8 mouse cellular contexts compared by ENCODE assay signal in the genomic region with DNA sequence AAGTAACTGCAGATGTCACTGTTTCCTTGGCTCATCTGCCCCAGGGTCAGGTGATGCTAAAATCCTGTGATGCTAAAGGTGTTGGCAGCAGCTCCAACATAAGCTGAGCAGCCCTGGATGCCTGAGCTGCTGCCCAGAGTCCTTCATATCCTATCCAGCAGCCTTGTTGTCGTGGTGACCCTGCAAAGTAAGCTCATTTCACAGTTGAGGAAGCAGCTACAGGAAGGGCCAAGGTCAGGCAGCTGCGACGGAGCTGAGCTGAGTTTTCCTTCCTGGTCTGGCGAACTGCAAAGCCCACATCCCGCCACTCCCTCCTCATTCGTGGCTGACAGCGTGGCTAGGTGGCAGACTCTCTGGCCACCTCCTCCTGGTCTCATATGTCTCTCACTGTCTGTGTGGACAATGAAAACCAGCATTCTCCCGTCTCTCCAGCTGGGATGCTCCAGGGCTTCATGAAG. TPM values are rescaled to one million over a fixed set of nuclear protein-coding genes. Genes with fewer than 3 reads are reported as not detected.
DNase-seq lines count a peak whose midpoint lies in the region; ATAC-seq lines count a peak whose summit lies in the region.

No protein-coding gene starts in this region.

- no peak overlapping the region for H3K9ac ChIP-seq in stomach, embryonic 15.5 days

- no peaks in the 10 kb centered on the region for H3K9me3 ChIP-seq in stomach, embryonic 15.5 days

- intact Hi-C loops in left cerebral cortex, postnatal 25 days (cut with DNase I) = no loop called here

- H3K4me2 ChIP-seq in stomach, embryonic 15.5 days = no peak overlapping the region

- peaks cover 7% of the 10 kb centered on the region; the same call in 1 of the 2 replicates for H3K36me3 ChIP-seq in stomach, embryonic 15.5 days

- no peak overlapping the region for H3K4me3 ChIP-seq in stomach, embryonic 15.5 days (replicated peaks)

- WGBS in stomach, embryonic 15.5 days = 15% methylated on average over 8 of the region's 8 CpGs

- DNase-seq in urinary bladder, postnatal 14 days (ENCODE audit: low spot score) = peak; percentile 49
- no peak for DNase-seq in urinary bladder, adult 2 months (ENCODE audit: low spot score)
- peak; percentile 10 to 23 for DNase-seq in frontal cortex, adult 2 months (ENCODE audit: extremely low spot score in 1 of 2, low spot score in 1 of 2)
- peak; percentile 21 to 42 for DNase-seq in left cerebral cortex, postnatal 25 days (ENCODE audit: low spot score in 2 of 2)
- no peak for DNase-seq in thymus, postnatal 10 days (ENCODE audit: low spot score in 2 of 2)

- peaks cover 27% of the 10 kb centered on the region for H3K4me1 ChIP-seq in stomach, embryonic 15.5 days

- peak overlapping the region; percentile 92 for H3K27ac ChIP-seq in stomach, embryonic 15.5 days

- ATAC-seq in hematopoietic stem cell, adult 5-6 weeks (replicated peaks in 1 of 2; ENCODE audit: insufficient read depth in 1 of 2, low FRiP score in 2 of 2, low TSS enrichment in 1 of 2, low read depth in 1 of 2, poor library complexity in 2 of 2, severe bottlenecking in 2 of 2) = peak; percentile 75 to 78
- peak; percentile 62 for ATAC-seq in megakaryocyte progenitor cell, adult 5-6 weeks (replicated peaks; ENCODE audit: poor library complexity)
- ATAC-seq in stomach, embryonic 15.5 days (ENCODE audit: insufficient read depth, low FRiP score, low read depth) = peak; percentile 44; the same call in 1 of the 2 replicates

- H3K27me3 ChIP-seq in stomach, embryonic 15.5 days (replicated peaks) = no peaks in the 10 kb centered on the region

RNA-seq across cellular contexts. Expression of gene A930033H14Rik, which starts 41.5 kb away (rescaled TPM):
- 2.5 TPM in 2 replicates for polyA plus RNA-seq in urinary bladder, adult 2 months (2012; rRNA removed)
- 1.7 and 1.8 TPM in 2 replicates for polyA plus RNA-seq in frontal cortex, adult 2 months (2012; rRNA removed)
- 2.4 and 2.9 TPM in 2 replicates for total RNA-seq in hematopoietic stem cell, adult 5-6 weeks (2017)
- total RNA-seq in left cerebral cortex, postnatal 25 days (2021) = 1 to 10 TPM; 3.6 to 4.0 TPM
- total RNA-seq in megakaryocyte progenitor cell, adult 5-6 weeks (2015) = 2.9 and 3.0 TPM in 2 replicates
- total RNA-seq in megakaryocyte progenitor cell, adult 5-6 weeks (2017) = 1.6 and 1.7 TPM in 2 replicates
- polyA plus RNA-seq in stomach, embryonic 15.5 days (2015; fragmentation: Nextera tagmentation; extraction: Ambion mirVana) = 2.7 TPM in 2 replicates

Comparison
In these comparisons a context has a peak if more than half of its experiments do, and no peak if none do; other contexts are left out.
1. DNase-seq: peak in urinary bladder, postnatal 14 days (single experiment), frontal cortex, adult 2 months (2 of 2) and left cerebral cortex, postnatal 25 days (2 of 2); none in urinary bladder, adult 2 months (single experiment) and thymus, postnatal 10 days (0 of 2).
2. Peak in every context shown above with its lines, with median percentiles within 50 percentile points of each other: ATAC-seq.